Mouse (Mus musculus): Measurements from ENCODE around the gene Usp29. TPM values are rescaled to one million over a fixed set of nuclear protein-coding genes. Genes with fewer than 3 reads are reported as not detected.
"Not testable (repeated sequence)": the region's sequence is repeated elsewhere in the genome, so short reads cannot be mapped to it uniquely, and the experiment has no call there.

Gene Usp29
- polyA plus RNA-seq, 1 experiment from 2014 or later, result 10.3 TPM

DNA sequence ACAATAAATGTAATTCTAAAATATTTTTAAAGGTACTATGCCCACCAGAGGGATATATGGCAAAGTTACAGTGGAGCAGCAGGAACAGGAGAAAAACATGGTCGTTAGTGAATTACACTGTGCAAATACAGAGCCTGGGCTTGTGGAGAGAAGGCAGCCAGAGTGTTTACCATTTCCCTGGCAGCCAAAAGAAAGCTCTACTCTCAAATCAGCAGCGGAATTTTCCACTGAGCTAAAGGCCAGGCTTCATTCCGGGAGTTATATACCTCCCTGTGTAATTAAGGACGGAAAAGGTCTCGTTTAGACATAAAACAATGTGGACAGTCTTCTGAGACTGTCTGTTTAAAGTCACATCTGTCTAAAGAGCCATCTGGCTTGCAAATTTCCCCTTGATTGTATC lies 204.4 kb downstream of the Usp29 start:
- 50% methylated on average over 5 of the region's 5 CpGs for WGBS
- Histone ChIP-seq H3K27me3 (replicated peaks) (no peaks in the 10 kb centered on the region), H3K27ac (ENCODE audit: poor library complexity, severe bottlenecking) (no peak overlapping the region)

DNA sequence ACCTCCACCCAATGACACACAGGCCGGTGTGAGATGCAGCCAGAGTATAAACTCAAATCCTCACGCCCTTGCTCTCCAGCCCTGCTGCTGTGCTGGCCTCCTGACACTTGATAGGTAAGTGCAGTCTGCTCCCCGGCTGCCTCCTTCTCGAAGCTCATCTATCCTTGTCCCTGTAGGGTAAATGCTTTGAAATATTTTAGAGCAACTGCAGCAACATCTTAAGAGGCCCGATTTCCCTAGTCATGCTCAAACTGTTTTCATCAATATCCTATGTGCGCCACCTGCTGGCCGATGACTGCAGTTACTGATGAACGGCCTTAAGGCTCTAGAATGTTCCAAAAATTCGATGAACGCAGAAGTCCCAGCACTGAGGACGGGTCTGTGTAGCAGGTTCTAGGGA lies 206.7 kb downstream of the Usp29 start:
- Histone ChIP-seq H3K4me2 (no peak overlapping the region), H3K9ac (no peak overlapping the region), H3K36me3 (no peaks in the 10 kb centered on the region), H3K27me3 (replicated peaks) (no peaks in the 10 kb centered on the region), H3K27ac (ENCODE audit: poor library complexity, severe bottlenecking) (no peak overlapping the region), H3K4me3 (no peak overlapping the region), H3K9me3 (replicated peaks) (no peaks in the 10 kb centered on the region), H3K4me1 (replicated peaks) (0 out of 2 replicates have a peak, but pooled peaks cover 2% of the 10 kb centered on the region)
- no peak for ATAC-seq (ENCODE audit: insufficient number of reproducible peaks, low FRiP score)
- WGBS, result 45% methylated on average over 11 of the region's 11 CpGs

More for the DNA sequence above, 204.4 kb downstream of the Usp29 start:
- Histone ChIP-seq H3K9ac (no peak overlapping the region), H3K9me3 (replicated peaks) (no peaks in the 10 kb centered on the region), H3K4me3 (no peak overlapping the region), H3K4me2 (no peak overlapping the region), H3K36me3 (no peaks in the 10 kb centered on the region), H3K4me1 (replicated peaks) (0 out of 2 replicates have a peak, but pooled peaks cover 2% of the 10 kb centered on the region)
- ATAC-seq (ENCODE audit: insufficient number of reproducible peaks, low FRiP score), result no peak

DNA sequence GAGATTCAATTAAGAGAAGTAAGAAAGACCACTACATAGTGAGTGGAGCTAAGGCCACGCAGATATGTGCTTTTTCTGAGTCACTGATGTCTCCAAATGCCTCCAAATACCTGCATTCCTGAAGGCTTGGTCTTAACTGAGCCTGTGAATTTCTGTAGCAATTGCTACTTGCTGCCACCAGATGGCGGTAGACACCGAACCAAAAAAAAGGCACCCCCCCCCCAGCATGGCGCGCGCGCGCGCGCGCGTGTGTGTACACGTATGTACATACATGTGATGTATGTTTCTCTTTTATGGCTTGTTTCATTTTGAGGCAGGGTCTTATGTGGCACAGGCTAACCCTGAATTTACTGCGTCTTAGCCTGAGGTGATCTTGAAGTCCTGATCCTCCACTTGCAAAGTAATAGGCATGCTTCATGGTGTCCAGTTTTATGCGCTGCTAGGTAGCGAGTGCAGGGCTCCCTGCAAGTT lies 210.4 kb downstream of the Usp29 start:
- no peak; the same call in 1 of the 2 replicates for ATAC-seq (ENCODE audit: insufficient number of reproducible peaks, low FRiP score)
- H3K27ac ChIP-seq (ENCODE audit: poor library complexity, severe bottlenecking), result no peak overlapping the region
- no peaks in the 10 kb centered on the region for H3K27me3 ChIP-seq (replicated peaks)
- H3K9me3 ChIP-seq (replicated peaks), result no peaks in the 10 kb centered on the region
- no peak overlapping the region for H3K9ac ChIP-seq
- WGBS, result 18% methylated on average over 16 of the region's 16 CpGs
- no peaks in the 10 kb centered on the region for H3K36me3 ChIP-seq
- peak overlapping the region; percentile 27; the same call in 1 of the 2 replicates for H3K4me3 ChIP-seq
- H3K4me2 ChIP-seq, result peak overlapping the region; percentile 56
- 0 out of 2 replicates have a peak, but pooled peaks cover 2% of the 10 kb centered on the region for H3K4me1 ChIP-seq (replicated peaks)

DNA sequence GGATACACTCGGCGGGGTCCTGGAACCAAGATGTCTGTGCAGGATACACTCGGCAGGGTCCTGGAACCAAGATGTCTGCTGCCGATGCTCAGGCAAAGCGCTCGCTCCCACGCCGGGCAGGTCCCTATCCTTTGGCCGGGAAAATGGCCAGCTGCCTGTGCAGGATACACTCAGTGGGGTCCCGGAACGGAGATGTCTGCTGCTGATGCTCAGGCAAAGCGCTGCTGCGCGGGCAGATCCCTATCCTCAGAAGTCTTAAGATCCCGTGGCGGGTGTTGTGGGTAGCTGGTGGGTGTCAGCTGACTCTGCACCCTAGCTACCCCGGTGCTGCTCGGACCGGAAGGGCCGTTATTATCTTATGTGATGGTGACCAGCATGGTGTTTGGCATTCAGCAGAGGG lies 217.7 kb downstream of the Usp29 start:
- H3K4me2 ChIP-seq; H3K9me3 ChIP-seq (replicated peaks); H3K36me3 ChIP-seq; H3K27ac ChIP-seq (ENCODE audit: poor library complexity, severe bottlenecking); H3K4me1 ChIP-seq (replicated peaks); ATAC-seq (ENCODE audit: insufficient number of reproducible peaks, low FRiP score); H3K27me3 ChIP-seq (replicated peaks); H3K9ac ChIP-seq; H3K4me3 ChIP-seq: not testable (repeated sequence)
- 83% methylated on average over 20 of the region's 20 CpGs for WGBS

DNA sequence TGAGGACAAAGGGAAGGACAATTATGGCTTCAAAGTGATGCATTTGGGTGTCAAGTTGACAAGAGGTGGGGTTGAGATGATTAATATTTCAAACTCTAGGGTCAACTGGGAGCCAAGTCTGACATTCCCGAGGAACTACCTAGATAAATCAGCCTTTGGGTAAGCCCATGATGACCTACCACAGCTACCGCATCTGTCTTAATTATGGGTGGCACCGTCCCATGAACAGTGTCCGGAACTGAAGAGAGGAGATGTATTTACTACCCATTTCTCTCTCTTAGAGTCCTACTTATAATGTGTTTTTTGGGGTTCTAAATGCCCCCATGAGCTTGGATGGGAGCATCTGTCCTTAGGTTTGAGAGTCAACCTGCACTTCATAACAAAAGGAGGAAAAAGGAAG lies 226.2 kb downstream of the Usp29 start:
- 0 out of 2 replicates have a peak, but pooled peaks cover 3% of the 10 kb centered on the region for H3K4me1 ChIP-seq (replicated peaks)
- no peak overlapping the region for H3K4me3 ChIP-seq
- H3K36me3 ChIP-seq, result no peaks in the 10 kb centered on the region
- H3K9ac ChIP-seq, result no peak overlapping the region
- H3K27ac ChIP-seq (ENCODE audit: poor library complexity, severe bottlenecking), result no peak overlapping the region
- WGBS, result 87% methylated on average over 4 of the region's 4 CpGs
- peaks cover 3% of the 10 kb centered on the region; the same call in 1 of the 2 replicates for H3K9me3 ChIP-seq (replicated peaks)
- ATAC-seq (ENCODE audit: insufficient number of reproducible peaks, low FRiP score), result no peak
- no peaks in the 10 kb centered on the region for H3K27me3 ChIP-seq (replicated peaks)
- H3K4me2 ChIP-seq, result no peak overlapping the region

DNA sequence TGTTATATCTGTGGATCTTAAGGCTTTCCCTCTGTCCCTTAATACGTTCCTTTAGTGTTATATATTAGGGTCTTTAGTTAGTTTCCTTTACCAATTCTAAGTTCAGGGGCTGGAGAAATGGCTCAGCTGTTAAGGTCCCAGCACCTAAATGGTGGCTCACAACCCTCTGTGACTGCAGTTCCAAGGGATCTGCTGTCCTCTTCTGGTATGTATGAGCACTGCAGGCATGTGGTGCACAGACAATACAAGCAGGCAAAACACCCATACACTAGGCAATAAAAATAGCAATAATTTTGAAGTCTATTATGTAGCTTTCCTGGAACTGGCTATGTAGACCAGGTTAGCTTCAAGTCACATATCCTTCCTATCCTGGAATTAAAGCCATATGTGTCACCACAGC lies 228.2 kb downstream of the Usp29 start:
- Histone ChIP-seq H3K27ac (ENCODE audit: poor library complexity, severe bottlenecking) (no peak overlapping the region), H3K27me3 (replicated peaks) (no peaks in the 10 kb centered on the region), H3K9ac (no peak overlapping the region), H3K4me1 (replicated peaks) (0 out of 2 replicates have a peak, but pooled peaks cover 3% of the 10 kb centered on the region), H3K36me3 (no peaks in the 10 kb centered on the region), H3K9me3 (replicated peaks) (peaks cover 3% of the 10 kb centered on the region; the same call in 1 of the 2 replicates), H3K4me2 (no peak overlapping the region), H3K4me3 (no peak overlapping the region)
- ATAC-seq (ENCODE audit: insufficient number of reproducible peaks, low FRiP score), result no peak
- WGBS, result 97% methylated on average over 1 of the region's 1 CpGs

DNA sequence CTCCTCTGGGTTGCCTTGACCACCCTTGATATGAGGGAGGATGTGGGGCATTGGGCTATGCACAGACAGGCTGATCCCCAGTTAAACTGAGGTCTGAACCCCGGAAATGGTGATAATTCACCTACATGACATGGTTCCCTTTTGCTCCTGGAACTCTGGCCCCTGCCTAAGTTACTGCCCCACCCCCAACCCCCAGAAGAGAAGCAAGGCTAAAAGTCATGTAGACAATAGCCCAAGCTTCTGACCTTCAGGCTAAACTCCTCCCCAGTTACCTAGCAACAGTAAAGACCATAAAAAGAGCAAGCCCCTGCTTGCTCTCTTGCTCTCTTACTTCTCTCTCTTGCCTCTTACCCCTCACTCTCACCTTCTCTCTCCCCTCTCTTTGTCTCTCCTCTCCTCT lies 243.2 kb downstream of the Usp29 start:
- Histone ChIP-seq H3K36me3 (no peaks in the 10 kb centered on the region), H3K27me3 (replicated peaks) (no peaks in the 10 kb centered on the region), H3K9ac (no peak overlapping the region), H3K27ac (ENCODE audit: poor library complexity, severe bottlenecking) (no peak overlapping the region), H3K4me2 (no peak overlapping the region), H3K4me1 (replicated peaks) (no peaks in the 10 kb centered on the region), H3K9me3 (replicated peaks) (no peaks in the 10 kb centered on the region; the same call in 1 of the 2 replicates), H3K4me3 (no peak overlapping the region)
- no peak for ATAC-seq (ENCODE audit: insufficient number of reproducible peaks, low FRiP score)
- 76% methylated on average over 1 of the region's 1 CpGs for WGBS

DNA sequence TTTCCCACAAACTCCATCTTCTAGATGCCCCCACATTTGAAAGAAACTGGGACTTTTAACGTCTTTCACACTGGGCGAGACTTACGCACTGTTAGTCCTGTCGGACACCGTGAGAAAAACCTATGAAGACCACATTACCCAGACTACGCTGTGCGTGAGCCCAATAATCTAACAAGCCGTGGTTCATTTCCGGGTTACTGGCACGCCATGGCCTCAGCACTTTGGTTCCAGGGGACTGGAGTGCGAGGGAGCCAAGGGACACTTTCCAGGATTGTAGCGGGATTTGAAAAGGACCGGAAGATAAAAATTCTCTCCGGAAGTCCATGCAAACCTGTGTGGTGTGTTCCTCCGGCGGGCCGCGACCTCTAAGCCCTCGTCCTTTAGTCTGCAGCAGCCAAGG lies 246.5 kb downstream of the Usp29 start:
- Histone ChIP-seq H3K27me3 (replicated peaks) (no peaks in the 10 kb centered on the region), H3K9ac (no peak overlapping the region), H3K9me3 (replicated peaks) (no peaks in the 10 kb centered on the region; the same call in 1 of the 2 replicates), H3K4me1 (replicated peaks) (no peaks in the 10 kb centered on the region), H3K4me2 (no peak overlapping the region), H3K36me3 (no peaks in the 10 kb centered on the region), H3K27ac (ENCODE audit: poor library complexity, severe bottlenecking) (no peak overlapping the region), H3K4me3 (no peak overlapping the region)
- ATAC-seq (ENCODE audit: insufficient number of reproducible peaks, low FRiP score), result no peak
- WGBS, result 86% methylated on average over 19 of the region's 19 CpGs

DNA sequence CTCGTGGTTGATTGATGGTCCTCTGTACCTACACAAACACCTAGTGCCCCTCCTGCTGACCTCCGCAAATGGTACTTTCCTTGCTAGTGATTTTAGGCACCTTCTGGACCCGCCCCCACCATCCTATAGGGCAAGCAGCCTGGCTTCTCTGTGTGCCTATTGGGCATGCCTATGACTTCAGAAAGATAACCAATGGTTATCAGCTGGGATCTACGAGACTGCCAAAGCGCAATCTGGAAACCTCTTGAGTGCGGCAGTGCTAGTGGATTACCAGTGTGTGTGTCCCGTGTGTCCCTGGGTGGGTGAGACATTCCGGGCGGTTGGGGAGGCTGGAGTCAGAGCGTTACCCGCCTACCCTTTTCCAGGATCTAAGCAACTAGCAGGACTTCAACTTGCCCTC lies 264.9 kb downstream of the Usp29 start, which contains the start of gene Aurkc:
Aurkc (plus strand) TSS at position 50 of the 400 bp plus-strand sequence.
- ATAC-seq (ENCODE audit: insufficient number of reproducible peaks, low FRiP score); H3K4me2 ChIP-seq; H3K4me1 ChIP-seq (replicated peaks); H3K9ac ChIP-seq; H3K36me3 ChIP-seq; H3K9me3 ChIP-seq (replicated peaks); H3K27ac ChIP-seq (ENCODE audit: poor library complexity, severe bottlenecking); H3K27me3 ChIP-seq (replicated peaks); H3K4me3 ChIP-seq: not testable (repeated sequence)
- WGBS, result 70% methylated on average over 11 of the region's 11 CpGs

DNA sequence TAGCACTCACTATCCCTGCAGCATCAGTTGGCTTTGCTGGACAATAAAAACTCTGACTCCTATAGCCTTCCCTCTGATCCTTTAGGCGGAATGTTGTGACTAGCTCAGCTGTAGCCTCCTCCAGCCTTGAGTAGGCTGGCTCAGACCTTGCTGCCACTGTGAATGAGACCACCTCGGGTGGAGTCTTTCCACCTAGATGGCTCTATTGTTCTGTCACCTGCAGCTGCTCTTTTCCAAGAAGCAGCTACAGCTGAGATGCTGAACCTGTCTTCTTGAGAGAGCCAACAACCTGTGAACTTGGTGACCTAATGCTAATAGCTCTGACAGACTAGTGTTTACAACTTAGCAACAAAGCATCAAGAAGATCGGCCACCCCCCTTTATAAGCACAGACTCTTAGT lies 268.5 kb downstream of the Usp29 start:
- not testable (repeated sequence) for H3K4me1 ChIP-seq (replicated peaks); H3K4me3 ChIP-seq; ATAC-seq (ENCODE audit: insufficient number of reproducible peaks, low FRiP score); H3K27ac ChIP-seq (ENCODE audit: poor library complexity, severe bottlenecking); H3K27me3 ChIP-seq (replicated peaks); H3K9me3 ChIP-seq (replicated peaks); H3K36me3 ChIP-seq; H3K4me2 ChIP-seq; H3K9ac ChIP-seq
- WGBS, result 56% methylated on average over 3 of the region's 3 CpGs

DNA sequence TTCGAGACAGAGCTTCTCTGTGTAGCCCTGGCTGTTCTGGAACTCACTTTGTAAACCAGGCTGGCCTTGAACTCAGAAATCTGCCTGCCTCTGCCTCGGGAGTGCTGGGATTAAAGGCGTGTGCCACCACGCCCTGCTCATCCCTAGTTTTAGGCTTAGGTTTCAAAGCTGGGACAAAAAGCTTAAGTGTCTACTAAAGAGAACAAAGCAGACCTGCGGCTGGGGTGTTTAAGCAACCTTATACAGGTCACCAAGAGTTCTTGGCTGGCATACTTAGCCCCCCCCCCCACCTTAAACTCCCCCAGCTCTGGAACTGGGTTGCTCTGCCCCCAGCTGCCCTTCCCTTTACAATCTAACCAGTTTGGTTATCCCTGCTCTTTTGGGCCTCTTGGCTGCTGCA lies 275.1 kb downstream of the Usp29 start:
- not testable (repeated sequence) for H3K9ac ChIP-seq; H3K4me3 ChIP-seq; H3K9me3 ChIP-seq (replicated peaks); H3K36me3 ChIP-seq; ATAC-seq (ENCODE audit: insufficient number of reproducible peaks, low FRiP score); H3K4me1 ChIP-seq (replicated peaks); H3K4me2 ChIP-seq; H3K27me3 ChIP-seq (replicated peaks); H3K27ac ChIP-seq (ENCODE audit: poor library complexity, severe bottlenecking)
- WGBS, result 63% methylated on average over 5 of the region's 5 CpGs

All from heart, embryonic 12.5 days (tissue).